Mouse (Mus musculus) mouse embryonic stem cell (cell line): ENCODE measurements around the gene Apoe.
"Not testable (repeated sequence)": the region's sequence is repeated elsewhere in the genome, so short reads cannot be mapped to it uniquely, and the experiment has no call there.

Experiments
- in situ Hi-C, 2 experiments: fragments of 300-500 bp; cut with MboI; formaldehyde crosslinking; loops; 1 replicate in 1 of 2; 3 replicates in 1 of 2; pipeline ENCODE4 v1.14.3; 2019 to 2020; ENCODE audit warnings: low sequenced_read_pairs in 2 of 2, low pct_unique_long_range_greater_than_20kb in 1 of 2, mixed read lengths in 1 of 2; ENCODE audit not compliant: unreplicated experiment in 1 of 2

Apoe gene

GRCm38 (mm10) chr7:19697949-19698906 lies 760 bp downstream of the Apoe start:
- in situ Hi-C loops: no loop called here

GRCm38 (mm10) chr7:19696336-19696873 lies 2.6 kb downstream of the Apoe start:
- in situ Hi-C loops: no loop called here

- in situ Hi-C loops: no loop called here
Observed at GRCm38 (mm10) chr7:19695881-19696280, 3.1 kb downstream of the Apoe start.

DNA sequence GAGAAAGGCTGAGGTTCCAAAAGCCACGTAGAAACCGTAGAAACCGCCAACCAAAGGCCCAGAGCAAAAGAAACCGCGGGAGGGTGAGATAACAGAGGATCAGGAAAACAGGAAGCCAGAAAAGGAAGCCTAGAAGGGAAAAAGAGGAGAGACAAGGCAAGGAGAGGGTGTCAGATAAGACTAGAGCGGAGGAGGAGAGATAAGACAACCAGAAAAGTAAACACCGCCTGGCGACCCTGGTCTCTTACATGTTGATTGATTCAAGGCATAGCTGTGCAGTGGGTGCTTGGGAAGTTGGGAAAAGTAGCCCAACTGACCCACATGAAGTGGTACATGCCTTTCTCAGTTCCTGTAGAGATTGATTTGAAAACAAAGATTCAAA lies 3.8 kb downstream of the Apoe start:
- in situ Hi-C loops: no loop called here

DNA sequence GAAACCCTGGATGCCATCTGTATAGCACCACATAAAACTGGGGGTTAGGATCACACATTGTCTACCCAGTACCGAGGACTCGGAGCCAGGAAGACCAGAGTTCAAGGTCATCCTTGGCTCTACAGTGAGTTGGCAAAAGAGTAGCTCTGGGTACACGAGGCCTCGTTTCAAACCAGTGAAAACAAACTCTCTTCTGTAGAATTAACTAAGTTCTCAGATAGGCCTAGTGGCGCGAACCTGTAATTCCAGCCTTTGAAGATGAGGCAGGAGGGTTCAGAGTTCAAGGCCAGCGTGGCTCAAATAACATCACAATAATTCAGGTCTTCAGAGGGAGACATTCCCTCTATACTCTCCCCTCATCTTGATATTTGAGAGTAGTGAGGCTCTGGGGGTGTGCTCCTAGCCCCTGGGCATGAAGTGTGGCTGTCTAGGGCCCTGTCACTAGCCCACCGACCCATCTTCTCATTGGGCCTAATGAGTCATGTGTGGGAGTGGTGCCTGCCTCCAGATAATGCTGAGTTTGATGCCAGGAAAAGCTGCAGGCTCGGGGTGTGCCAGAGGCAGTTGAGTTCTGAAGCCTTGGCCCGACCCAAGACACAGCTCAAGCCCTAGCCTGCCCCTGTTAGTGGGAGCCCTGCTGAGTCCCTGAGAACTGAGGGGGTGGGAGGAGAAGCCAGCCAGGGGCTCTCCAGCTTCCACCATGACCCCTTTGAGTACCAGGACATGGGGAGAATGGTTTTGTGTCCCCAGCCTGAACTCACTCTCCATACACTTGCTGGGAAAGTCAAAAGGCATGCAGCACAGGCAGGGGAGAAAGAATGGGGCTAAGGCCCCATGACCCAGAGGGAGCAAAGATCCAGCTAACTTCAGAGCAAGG lies 4.4 kb downstream of the Apoe start:
- in situ Hi-C loops: no loop called here

GRCm38 (mm10) chr7:19693421-19693820 lies 5.6 kb downstream of the Apoe start:
- in situ Hi-C loops: no loop called here

GRCm38 (mm10) chr7:19691873-19692865 lies 6.8 kb downstream of the Apoe start, which contains the start of gene Apoc1:
TSS of gene Apoc1 (minus strand) at chr7:19692660.
- in situ Hi-C loops: no loop called here

GRCm38 (mm10) chr7:19691434-19691833 lies 7.6 kb downstream of the Apoe start:
- in situ Hi-C loops: no loop called here

DNA sequence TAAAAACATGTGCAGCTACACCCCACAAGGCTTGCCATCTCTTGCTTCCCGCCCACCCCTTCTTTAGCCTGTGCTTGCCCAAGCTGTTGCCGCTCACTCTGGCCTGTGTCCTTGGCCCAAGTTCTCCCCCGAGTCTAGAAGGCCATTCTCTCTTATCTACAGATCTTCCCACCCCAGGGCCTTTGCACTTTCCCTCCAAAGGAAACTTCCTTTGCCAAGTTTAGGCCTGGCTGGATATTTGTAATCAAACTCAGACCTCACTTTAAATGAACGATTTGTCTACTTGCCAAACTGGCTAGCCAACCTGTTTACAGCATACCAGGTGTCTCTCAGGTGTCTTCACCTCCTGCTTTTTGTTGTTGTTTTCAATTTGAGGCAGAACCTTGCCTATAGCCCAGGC lies 8.1 kb downstream of the Apoe start:
- in situ Hi-C loops: no loop called here

DNA sequence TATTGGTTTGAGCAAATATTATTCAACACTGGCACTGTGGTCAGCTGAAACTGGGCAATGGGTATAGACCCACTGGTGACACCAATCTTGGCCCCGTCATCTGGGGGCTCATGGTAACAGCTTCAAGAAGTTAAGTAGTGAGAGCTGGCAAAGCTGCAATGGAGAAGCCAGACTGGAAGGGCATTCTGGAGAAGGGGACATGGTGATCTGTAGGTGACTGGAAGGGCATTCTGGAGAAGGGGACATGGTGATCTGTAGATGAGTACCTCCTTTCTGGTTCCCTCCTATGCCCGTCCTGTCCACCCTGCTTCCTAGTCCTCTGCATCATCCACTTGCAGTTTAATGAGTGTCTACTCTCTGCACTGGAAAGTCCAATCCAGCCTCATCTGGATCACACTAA lies 10.4 kb downstream of the Apoe start:
- in situ Hi-C loops: no loop called here

- in situ Hi-C loops: no loop called here
Observed at GRCm38 (mm10) chr7:19688101-19688500, 10.9 kb downstream of the Apoe start.

GRCm38 (mm10) chr7:19686927-19687583 lies 11.9 kb downstream of the Apoe start:
- in situ Hi-C loops: not testable (repeated sequence)

- in situ Hi-C loops: no loop called here
Observed at GRCm38 (mm10) chr7:19686521-19686920, 12.5 kb downstream of the Apoe start.

DNA sequence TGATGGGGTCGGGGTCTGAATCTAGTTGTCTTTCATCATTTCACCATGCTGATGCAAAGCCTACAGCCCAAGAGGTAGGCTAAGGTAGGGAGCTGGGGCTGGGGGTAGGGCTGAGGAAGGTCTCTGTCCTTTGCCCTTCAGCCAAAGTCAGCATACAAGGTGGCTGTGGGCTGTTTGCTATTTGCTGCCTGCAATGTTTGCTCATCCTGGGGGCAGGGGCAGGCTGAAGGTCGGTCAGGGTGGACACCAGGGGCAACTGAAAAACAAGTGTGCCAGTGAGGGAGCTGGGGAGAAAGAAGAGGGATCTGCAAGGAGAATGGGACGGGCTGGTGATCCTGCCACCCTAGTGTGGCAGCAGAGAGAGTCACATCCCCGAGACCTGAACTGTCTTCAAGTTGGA lies 13.6 kb downstream of the Apoe start:
- in situ Hi-C loops: no loop called here

- in situ Hi-C loops: no loop called here
Observed at GRCm38 (mm10) chr7:19683771-19684201, 15.2 kb downstream of the Apoe start.

DNA sequence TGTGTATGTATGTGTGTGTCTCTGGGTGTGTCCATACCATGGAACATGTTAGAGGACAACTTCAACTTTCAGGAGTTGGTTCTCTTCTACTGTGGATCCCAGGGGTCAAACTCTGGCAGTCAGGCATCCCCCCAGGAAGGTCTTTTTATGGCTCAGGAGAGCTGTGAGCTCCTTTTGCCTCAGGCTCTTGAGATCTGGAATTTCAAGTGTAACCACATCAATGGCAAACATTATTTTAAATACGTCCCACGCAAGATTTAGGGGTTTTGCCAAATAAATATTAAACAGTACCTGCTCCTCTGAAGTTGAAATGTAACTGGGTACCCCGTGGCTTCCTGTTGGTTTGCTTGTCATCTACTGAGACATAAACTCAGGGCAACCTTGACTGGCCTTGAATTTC lies 16.0 kb downstream of the Apoe start:
- in situ Hi-C loops: no loop called here

DNA sequence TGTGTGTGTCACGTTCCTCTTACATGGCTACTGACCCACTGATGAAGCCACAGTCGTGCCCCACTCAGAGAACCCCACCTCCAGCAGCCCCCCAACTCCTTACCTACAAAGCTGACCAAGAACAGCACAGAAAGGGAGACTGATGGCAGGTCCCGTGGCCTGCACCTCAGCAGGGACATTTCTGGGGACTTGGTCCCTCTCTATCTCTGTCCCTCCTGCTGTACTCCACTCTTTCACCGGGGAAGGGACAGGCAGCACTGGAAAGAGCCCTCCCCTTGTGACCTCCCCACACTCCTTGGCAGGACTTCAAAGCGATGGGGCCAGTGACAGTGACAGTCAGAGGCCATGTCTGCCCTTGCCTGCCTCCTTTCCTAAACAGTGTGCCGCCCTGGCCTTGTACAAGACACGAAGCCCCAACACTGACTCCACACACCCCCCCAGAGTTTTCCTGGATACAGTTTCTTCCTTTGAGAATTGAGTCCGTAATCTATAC lies 17.7 kb downstream of the Apoe start, which contains the start of the genes Gm44805 and Apoc4:
TSS of gene Gm44805 (minus strand) at position 222 of the 493 bp plus-strand sequence.
TSS of gene Apoc4 (minus strand) at position 278 of the 493 bp plus-strand sequence.
- in situ Hi-C loops: no loop called here
